Mouse (Mus musculus) WW6 (cell line): ENCODE results near the gene Upk1a.
A peak's percentile ranks its signal among the peaks of the same experiment; 100 is the strongest.

ENCODE experiments used
- DNase-seq: peaks from one replicate; pipeline ENCODE4 v3.0.0-alpha.2; 2013; ENCODE audit warnings: low read depth, low spot score

The Upk1a gene

DNA sequence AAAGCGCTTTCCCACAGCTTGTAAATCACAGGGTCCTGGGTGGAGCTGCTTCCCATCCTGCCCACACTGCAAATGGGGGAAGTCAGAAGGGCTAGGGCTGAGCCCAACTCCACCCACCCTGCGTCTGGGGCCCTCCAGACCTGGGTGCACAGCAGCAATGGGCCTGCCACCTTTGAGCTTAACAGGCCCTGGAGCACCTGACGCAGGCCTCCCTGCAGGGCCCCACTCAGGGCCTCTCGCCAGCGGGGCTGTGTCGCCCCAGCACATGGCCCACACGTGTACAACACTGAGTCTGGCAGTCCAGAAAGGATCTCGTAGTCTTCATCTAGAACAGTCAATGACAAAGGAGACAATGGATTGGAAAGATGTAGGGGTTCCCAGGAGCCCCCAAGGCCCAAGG, 32.7 kb downstream of the Upk1a start:
- DNase-seq: no peak

DNA sequence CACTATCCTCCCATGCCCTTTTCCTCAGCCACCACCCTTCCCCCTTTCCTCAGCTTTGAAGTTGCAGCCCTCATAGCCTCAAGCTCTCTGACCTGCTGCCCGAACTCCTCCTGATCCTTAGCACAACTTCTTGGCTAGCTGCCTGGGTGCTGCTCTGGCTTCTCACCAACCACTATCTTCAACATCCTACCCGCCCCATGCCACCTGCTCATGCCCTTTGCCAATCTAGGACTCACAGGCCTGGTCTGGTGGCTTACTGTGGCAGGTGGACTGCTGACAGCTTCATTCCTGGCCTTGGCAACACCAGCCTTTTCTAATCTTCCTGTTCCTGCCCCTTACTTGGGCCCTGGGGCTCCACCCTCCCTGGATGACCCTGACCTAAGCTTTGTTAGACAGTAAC, 39.7 kb downstream of the Upk1a start:
- DNase-seq: no peak

DNA sequence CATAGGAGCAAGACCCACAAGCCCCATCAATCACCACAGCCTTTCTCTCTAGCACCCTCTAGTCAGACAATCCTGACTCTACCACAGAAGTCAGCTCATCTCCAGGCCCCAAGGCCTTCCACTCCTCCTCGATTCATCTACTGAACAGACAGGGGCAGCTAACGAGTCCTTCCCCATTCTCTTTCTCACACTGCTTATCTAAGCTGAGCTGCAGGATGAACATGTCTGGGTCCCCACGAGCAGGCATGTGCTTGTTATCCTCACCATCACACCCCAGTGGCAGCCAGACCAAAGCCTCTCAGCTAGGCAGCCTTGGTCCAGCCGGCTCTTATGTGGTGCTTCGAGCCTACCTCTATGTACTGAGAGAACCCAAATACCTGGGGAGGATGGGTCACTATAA, 40.3 kb downstream of the Upk1a start:
- DNase-seq: no peak

DNA sequence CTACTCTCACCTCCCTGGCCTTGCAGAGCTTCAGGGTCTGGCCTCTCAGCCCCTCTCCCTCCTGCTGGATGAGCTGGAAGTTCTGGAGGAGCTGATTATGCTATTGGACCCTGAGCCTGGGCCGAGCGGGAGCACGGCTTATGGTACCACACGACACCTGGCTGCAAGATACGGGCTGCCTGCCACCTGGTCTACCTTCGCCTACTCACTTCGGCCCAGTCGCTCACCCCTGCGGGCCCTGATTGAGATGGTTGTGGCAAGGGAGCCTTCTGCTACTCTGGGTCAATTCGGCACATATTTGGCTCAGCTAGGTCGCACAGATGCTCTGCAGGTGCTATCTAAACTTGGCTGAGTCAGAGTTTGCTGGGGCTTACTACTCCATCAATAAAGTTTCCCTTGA, 45.1 kb downstream of the Upk1a start:
- no peak for DNase-seq

DNA sequence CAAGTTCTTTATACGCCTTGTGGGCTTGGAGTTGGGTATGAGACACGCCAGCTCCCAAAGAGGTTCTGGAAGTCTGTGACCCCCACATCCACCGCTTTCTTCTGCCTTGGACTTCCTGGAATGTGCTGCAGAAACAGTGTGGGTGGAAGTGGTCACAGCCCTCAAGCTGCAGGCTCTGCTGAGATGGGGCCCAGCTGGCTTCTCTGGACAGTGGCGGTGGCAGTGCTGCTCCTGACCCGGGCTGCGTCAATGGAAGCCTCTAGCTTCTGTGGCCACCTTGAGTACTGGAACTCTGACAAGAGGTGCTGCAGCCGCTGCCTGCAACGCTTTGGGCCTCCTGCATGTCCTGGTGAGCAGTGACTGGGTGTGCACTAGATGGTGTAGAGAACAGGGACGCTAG, 46.6 kb downstream of the Upk1a start:
- DNase-seq: no peak

DNA sequence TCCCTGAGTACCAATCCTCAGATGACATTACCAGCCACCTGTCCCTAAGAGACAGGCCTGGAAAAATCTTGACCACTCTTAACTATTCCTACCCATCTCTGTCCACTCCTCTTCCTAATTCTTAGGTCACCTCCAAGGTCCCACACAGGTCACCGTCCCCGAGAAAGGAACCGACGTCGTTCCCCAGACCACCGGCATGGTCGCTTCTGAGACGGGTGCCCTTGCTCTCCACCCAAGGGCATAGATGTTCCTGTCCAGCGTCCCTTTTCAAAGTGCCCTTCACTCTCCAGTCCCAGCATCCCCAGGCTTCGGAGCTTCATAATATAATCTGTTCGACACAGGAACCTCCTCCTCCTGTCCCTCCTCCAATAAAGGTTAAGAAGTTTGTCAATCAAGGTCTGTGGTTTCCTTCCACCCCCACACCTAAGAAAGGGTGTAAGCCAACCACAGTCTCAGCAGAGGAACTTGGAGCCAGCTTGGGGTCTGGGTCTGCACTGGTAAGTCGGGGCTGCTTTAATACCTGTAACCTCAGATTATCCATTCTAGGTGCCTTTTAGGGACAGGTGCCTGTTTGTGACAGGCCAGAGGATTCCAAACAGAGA, 47.6 kb downstream of the Upk1a start, which contains the start of gene Igflr1:
Gene Igflr1 (plus strand): TSS at position 458 of the 602 bp plus-strand sequence.
- no peak for DNase-seq

DNA sequence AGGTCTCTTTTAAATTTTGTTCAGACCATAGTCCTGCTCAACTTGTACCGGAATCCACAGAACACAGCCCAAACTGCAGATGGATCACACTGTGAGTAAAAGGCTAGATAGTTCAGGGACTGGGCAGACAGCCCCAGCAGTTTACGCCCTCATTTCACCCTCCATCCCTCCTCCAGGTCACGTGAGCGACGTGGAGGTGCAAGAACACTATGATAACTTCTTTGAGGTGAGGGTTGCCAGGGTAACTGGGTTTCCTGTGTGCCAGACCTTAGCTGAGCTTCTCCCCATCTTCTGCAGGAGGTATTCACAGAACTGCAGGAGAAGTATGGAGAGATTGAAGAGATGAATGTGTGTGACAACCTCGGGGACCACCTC, 48.8 kb downstream of the Upk1a start:
- no peak for DNase-seq

DNA sequence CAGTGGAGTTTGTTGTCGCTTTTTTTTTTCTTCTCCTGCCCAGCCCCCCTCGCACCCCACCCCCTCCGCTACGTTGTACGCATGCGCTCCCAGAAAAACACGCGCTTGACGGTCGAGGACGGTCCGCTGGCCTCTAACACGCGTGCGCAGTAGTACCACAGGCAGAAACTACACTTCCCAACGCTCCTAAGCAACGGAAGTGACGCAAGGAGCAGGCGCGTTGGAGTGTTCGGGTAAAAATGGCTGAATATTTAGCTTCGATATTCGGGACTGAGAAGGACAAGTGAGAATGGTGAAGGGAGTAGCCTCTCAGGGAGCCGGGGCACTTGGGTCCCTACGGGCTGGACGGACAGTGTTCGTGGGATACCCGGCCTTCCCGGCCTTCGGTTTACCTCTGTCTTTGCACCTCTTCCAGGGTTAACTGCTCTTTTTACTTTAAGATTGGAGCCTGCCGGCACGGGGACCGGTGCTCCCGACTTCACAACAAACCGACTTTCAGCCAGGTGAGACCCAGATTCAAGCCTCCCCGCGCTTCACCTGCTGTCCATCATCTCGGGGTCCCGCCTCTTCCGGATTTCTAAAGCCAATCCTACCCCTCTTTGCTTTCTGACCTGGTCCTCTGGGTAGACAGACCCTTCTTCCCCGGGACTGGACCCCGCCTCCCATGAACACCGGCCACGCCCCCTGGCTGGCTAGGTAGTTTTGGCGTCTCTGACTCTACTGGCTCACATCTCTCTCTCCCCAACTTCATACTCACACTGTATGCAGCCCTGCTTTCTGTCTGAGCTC, 49.3 kb downstream of the Upk1a start, which contains the start of the genes U2af1l4, Gm49396 and Psenen:
Gene U2af1l4 (plus strand): TSS at position 185 of the 789 bp plus-strand sequence.
Gene Gm49396 (plus strand): TSS at position 228 of the 789 bp plus-strand sequence.
Gene Psenen (minus strand): TSS at position 511 of the 789 bp plus-strand sequence.
- DNase-seq: peak; percentile 87

DNA sequence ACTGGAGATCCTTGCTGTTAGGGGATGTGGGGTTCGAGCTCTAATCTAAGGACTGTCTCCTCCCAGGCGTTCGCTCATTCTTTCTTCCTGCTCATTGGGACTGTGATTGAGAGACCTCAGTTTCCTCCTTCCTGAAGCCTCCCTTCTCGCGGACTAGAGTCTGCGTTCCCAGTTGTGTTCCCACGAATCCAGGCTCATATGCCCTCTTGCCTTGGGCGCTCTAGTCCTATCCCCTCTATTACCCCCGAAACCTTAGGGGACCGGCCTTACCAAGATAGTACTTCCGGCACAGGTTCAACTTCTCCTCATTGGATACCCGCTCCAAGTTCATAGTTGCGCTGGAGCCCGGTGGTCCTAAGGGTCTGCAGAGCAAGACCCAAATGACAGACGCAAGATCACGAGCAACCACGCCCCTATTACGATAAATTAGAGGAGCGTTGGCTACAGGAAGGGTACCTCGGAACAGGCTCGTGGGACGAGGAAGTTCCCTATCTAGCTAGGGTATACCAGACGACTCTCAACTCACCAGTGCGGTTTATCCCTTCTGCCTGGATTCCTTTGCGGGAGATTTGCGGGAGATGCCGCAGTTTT, 50.0 kb downstream of the Upk1a start:
- no peak for DNase-seq

DNA sequence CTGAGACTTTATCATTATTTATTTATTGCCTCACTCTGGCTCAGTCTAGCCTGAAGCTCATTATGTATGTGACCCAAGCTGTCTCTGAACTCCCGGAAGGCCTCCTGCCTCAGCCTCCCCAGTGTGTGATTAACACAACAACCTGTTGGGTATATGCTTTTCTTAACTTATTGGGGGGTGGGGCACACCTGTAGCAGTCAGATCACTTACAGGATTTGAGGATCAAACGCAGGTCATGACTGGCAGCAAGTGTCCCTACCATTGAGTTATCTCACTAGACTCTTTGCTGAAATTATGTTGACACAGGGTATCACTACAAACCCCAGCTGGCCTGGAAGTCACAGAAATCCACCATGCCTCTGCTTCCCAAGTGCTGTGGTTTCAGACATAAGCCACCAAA, 52.4 kb downstream of the Upk1a start:
- DNase-seq: no peak

DNA sequence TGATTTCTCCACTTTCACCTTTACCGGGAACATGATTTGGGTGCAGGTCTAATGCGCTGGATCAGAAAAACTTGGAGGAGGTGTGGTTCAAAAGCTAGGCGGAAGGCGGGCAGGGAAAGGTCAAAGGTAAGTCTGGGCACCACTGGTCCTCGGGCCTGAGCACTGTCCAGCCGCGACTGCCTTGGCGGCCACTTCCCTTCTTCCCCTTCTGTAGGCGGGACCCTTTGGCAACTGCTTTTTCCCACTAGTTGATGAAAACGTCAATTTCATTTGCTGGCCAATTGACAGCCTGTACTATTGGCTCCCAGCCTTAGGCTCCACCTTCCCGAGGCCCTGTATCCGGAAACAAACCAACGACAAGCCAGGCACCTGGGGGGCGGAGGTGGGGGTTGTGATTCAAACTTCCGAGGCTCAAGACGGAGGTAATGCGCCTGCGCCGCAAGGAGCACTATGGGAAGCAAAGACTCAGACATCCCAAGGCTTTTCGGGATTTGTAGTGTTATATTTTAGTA, 53.1 kb downstream of the Upk1a start, which contains the start of gene Lin37:
Gene Lin37 (minus strand): TSS at position 396 of the 512 bp plus-strand sequence.
- DNase-seq: peak; percentile 93

DNA sequence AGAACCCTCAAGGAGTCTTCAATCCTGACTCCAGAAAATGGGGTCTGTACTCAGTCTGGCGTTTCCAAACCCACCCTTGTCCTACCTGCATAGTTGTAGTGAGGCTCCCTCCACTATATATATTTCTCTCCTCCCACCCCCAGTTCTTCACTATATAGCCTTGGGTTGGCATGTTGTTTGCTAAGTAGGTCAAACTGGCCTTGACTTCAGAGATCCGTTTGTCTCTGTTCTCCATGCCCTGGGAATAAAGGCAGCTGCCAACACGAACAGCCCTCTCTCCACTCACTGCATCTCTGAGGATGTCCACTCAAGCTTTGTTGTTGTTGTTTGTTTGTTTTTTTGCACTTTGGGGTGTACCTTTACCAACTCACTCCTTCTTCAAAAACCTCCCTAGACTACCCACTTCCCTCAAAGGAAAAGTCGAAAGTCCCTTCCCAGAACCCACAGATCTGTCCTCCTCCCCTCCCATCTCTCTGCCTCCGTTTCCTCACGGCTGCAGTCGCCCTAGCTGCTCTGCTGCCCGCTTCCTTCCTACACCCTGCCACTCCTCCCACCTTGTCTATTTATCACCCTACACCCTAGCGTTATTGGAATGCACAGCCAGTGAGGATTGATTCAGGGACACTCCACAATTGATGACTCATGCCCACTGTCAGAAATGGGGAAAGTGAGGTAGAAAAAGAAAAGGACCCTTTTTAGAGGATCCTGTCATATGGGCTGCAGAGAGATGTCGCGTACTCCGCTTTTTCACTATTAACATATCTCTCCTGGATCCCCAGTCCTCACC, 53.8 kb downstream of the Upk1a start:
- DNase-seq: no peak

DNA sequence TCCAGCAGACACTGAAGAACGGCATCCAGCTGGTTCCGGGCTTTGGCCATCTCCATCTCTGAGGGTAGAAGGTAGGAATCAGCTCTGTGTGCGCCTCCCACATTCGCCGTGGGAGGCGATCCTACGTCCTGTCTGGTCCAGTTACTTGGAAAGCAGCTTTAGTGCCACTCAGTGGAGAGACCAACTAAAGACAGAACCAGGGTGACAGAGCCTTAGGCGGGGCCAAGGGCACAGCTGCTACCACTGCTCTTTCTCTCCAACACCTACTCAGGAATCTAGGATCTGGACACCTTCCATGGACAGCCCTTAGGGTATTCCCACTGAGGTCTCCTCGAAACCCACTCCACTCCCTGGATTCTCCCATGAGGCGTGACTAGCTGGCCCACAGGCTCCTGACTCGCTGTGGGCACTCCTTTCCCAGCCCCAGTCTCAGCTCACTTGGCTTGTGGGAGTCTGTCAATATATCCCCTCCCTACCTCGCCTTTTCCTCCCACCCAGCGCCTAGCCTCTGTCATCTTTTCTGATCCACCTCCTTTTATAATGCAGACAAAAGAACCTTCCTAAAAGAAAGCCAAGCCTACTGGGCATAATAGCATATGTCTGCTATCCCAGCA, 54.6 kb downstream of the Upk1a start:
- no peak for DNase-seq

DNA sequence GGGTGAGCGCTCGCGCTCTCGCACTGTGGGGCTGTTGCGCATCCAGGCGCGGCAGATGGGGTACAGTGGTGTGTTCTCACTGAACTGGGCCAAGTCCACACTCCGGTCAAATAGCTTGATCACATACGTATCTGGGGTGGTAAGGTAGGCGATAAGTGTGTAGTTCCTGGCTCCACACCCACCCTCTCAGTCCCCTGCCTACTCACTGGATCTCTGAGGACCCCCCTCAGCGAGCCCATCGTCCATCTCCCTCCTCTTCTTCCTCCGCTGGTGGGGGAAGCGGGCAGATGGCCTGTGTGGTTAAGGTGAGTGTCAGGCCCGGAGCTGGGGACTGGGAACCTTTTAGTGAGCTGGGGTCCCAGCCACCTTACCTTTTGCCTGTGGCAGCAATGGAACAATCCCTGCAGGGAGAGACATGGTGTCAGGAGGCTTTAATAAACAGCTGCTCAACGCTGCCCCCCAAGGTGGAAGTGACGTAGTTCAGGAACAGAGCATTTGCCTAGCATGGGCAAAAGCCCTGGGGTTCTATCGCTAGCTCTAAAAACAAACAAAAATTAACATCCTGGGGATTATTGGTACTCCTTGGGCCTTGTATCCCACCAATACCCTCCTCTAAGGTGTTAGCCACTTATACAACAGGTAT, 55.6 kb downstream of the Upk1a start:
- no peak for DNase-seq

DNA sequence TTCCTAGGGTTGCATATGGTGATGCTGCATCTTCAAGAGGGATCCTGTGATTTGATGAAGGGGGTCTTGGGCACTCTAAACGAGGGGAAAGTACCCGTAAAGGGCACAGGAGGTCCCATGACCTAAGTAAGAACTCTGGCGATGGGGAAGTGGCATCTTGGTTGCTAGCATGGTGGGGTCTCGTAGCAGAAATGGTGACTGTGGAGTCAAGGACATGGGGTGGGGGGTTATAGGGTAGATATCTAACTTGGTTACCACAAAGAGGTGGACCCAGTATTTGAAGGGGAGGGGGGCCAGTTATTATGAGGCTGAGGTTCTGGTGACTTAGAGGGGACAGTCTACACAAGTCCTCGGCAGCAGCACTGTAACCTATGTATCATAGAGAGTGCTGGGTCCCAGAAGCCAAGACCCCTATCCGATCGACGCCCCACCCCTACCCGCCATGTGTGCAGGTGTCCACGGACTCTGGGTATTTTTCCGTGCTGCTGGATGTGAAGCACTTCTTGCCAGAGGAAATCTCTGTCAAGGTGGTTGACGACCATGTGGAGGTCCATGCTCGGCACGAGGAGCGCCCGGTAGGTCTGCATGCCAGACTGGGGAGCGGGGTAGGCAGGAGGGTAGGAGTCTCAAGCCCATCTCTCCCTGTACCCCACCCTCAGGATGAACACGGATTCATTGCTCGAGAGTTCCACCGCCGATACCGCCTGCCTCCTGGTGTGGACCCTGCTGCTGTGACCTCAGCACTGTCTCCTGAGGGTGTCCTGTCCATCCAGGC, 58.6 kb downstream of the Upk1a start:
- DNase-seq: no peak
